Mouse (Mus musculus) hindbrain, embryonic 12.5 days (tissue): ENCODE measurements around the gene Map1lc3b. TPM values are rescaled to one million over a fixed set of nuclear protein-coding genes. Genes with fewer than 3 reads are reported as not detected.

Source experiments
- ATAC-seq: fragments of 200-750 bp; cut with Nextera tagmentation; 2 replicates; pipeline ENCODE4 v1.8.0; 2017; ENCODE audit warnings: moderate TSS enrichment; ENCODE audit not compliant: low FRiP score
- H3K27ac ChIP-seq: fragments of 300-500 bp; sonication (generic); 2 replicates; pipeline ENCODE4 v1.5.1; 2016; ENCODE audit warnings: mild to moderate bottlenecking
- H3K27me3 ChIP-seq: fragments of 300-500 bp; sonication (generic); 2 replicates; pipeline ENCODE4 v1.6.1; 2016; ENCODE audit warnings: mild to moderate bottlenecking
- H3K36me3 ChIP-seq: fragments of 300-500 bp; sonication (generic); 2 replicates; pipeline ENCODE4 v1.6.1; 2016; ENCODE audit warnings: mild to moderate bottlenecking
- H3K4me1 ChIP-seq: fragments of 300-500 bp; sonication (generic); 2 replicates; pipeline ENCODE4 v1.6.1; 2016
- H3K4me2 ChIP-seq: fragments of 300-500 bp; sonication (generic); replicated peaks from 2 replicates; pipeline ENCODE4 v1.6.1; 2016; ENCODE audit warnings: mild to moderate bottlenecking
- H3K4me3 ChIP-seq: fragments of 300-500 bp; sonication (generic); 2 replicates; pipeline ENCODE4 v1.5.1; 2016; ENCODE audit warnings: mild to moderate bottlenecking
- H3K9ac ChIP-seq: fragments of 300-500 bp; sonication (generic); 2 replicates; pipeline ENCODE4 v1.6.1; 2016; ENCODE audit warnings: mild to moderate bottlenecking, moderate library complexity
- H3K9me3 ChIP-seq: fragments of 300-500 bp; sonication (generic); replicated peaks from 2 replicates; pipeline ENCODE4 v1.6.1; 2016; ENCODE audit warnings: mild to moderate bottlenecking
- WGBS: fragments of 180-500 bp; shearing (Covaris S2); methylation state at CpG from one replicate; pipeline ENCODE4 v1.1.7; 2016; 5-methylcytosine and 5-hydroxymethylcytosine counted together
- polyA plus RNA-seq: library from polyadenylated mRNA; unstranded; fragments of >200 nt; fragmentation: Nextera tagmentation; extraction: Ambion mirVana; gene quantifications from 2 replicates; pipeline ENCODE4 v1.2.1, GENCODE M21; 2016

Gene Map1lc3b
- 292 and 300 TPM in 2 replicates for polyA plus RNA-seq

GRCm38 (mm10) chr8:121590203-121591177 is at the start of gene Map1lc3b:
Map1lc3b (plus strand) TSS chr8:121590361.
- H3K4me1 ChIP-seq: peaks cover 26% of the 10 kb centered on the region
- no peaks in the 10 kb centered on the region for H3K27me3 ChIP-seq
- peak within 1 kb of the TSS; percentile 88 for H3K9ac ChIP-seq
- H3K4me3 ChIP-seq: peak within 1 kb of the TSS; percentile 98
- WGBS: under 1% methylated on average over 81 of the region's 94 CpGs
- no peaks in the 10 kb centered on the region for H3K9me3 ChIP-seq
- peaks cover 22% of the 10 kb centered on the region for H3K36me3 ChIP-seq
- peak within 1 kb of the TSS; percentile 89 for H3K4me2 ChIP-seq
- H3K27ac ChIP-seq: peak within 1 kb of the TSS; percentile 77
- ATAC-seq: peak; percentile 84

GRCm38 (mm10) chr8:121541862-121542261 is 48.3 kb upstream of the Map1lc3b start:
- Histone ChIP-seq H3K9me3 (0 out of 2 replicates have a peak, but pooled peaks cover 5% of the 10 kb centered on the region), H3K4me1 (no peaks in the 10 kb centered on the region), H3K4me2 (no peak overlapping the region), H3K36me3 (no peaks in the 10 kb centered on the region), H3K9ac (no peak overlapping the region), H3K27ac (no peak overlapping the region), H3K27me3 (peaks cover 14% of the 10 kb centered on the region; the same call in 1 of the 2 replicates), H3K4me3 (no peak overlapping the region)
- ATAC-seq: no peak
- 79% methylated on average over 19 of the region's 19 CpGs for WGBS

GRCm38 (mm10) chr8:121542901-121543300 is 47.3 kb upstream of the Map1lc3b start:
- H3K27ac ChIP-seq: no peak overlapping the region
- H3K9me3 ChIP-seq: 0 out of 2 replicates have a peak, but pooled peaks cover 5% of the 10 kb centered on the region
- no peak overlapping the region for H3K4me3 ChIP-seq
- H3K4me2 ChIP-seq: no peak overlapping the region
- no peak for ATAC-seq
- peaks cover 14% of the 10 kb centered on the region; the same call in 1 of the 2 replicates for H3K27me3 ChIP-seq
- H3K9ac ChIP-seq: no peak overlapping the region
- no peaks in the 10 kb centered on the region for H3K4me1 ChIP-seq
- H3K36me3 ChIP-seq: no peaks in the 10 kb centered on the region
- WGBS: 62% methylated on average over 13 of the region's 13 CpGs

- peak within 1 kb of the TSS; percentile 32; the same call in 1 of the 2 replicates for H3K9ac ChIP-seq
- no peak within 1 kb of the TSS for H3K4me3 ChIP-seq
- H3K36me3 ChIP-seq: no peaks in the 10 kb centered on the region
- no peak within 1 kb of the TSS for H3K4me2 ChIP-seq
- peaks cover 10% of the 10 kb centered on the region; the same call in 1 of the 2 replicates for H3K27me3 ChIP-seq
- 87% methylated on average over 12 of the region's 12 CpGs for WGBS
- 0 out of 2 replicates have a peak, but pooled peaks cover 5% of the 10 kb centered on the region for H3K9me3 ChIP-seq
- no peak within 1 kb of the TSS for H3K27ac ChIP-seq
- no peaks in the 10 kb centered on the region for H3K4me1 ChIP-seq
- ATAC-seq: no peak
Measured at GRCm38 (mm10) chr8:121544276-121544785, 45.8 kb upstream of the Map1lc3b start, which contains the start of gene 1700018B08Rik. 1700018B08Rik (minus strand) TSS chr8:121544320.

GRCm38 (mm10) chr8:121544936-121545335 is 45.2 kb upstream of the Map1lc3b start:
- Histone ChIP-seq H3K4me3 (no peak overlapping the region), H3K4me2 (no peak overlapping the region), H3K36me3 (peaks cover 6% of the 10 kb centered on the region), H3K9ac (peak overlapping the region; percentile 32; the same call in 1 of the 2 replicates), H3K9me3 (0 out of 2 replicates have a peak, but pooled peaks cover 5% of the 10 kb centered on the region), H3K27ac (no peak overlapping the region), H3K4me1 (no peaks in the 10 kb centered on the region), H3K27me3 (0 out of 2 replicates have a peak, but pooled peaks cover 7% of the 10 kb centered on the region)
- WGBS: 86% methylated on average over 11 of the region's 11 CpGs
- ATAC-seq: no peak

GRCm38 (mm10) chr8:121547132-121547531 is 43.0 kb upstream of the Map1lc3b start:
- Histone ChIP-seq H3K27ac (no peak overlapping the region), H3K9me3 (no peaks in the 10 kb centered on the region), H3K4me2 (no peak overlapping the region), H3K9ac (no peak overlapping the region), H3K27me3 (0 out of 2 replicates have a peak, but pooled peaks cover 5% of the 10 kb centered on the region), H3K4me3 (no peak overlapping the region), H3K36me3 (peaks cover 27% of the 10 kb centered on the region), H3K4me1 (no peaks in the 10 kb centered on the region)
- ATAC-seq: no peak
- 8% methylated on average over 7 of the region's 7 CpGs for WGBS

- ATAC-seq: no peak
- Histone ChIP-seq H3K9me3 (no peaks in the 10 kb centered on the region), H3K27me3 (0 out of 2 replicates have a peak, but pooled peaks cover 3% of the 10 kb centered on the region), H3K4me1 (no peaks in the 10 kb centered on the region), H3K27ac (no peak overlapping the region), H3K4me3 (no peak overlapping the region), H3K9ac (no peak overlapping the region), H3K36me3 (peaks cover 54% of the 10 kb centered on the region), H3K4me2 (no peak overlapping the region)
- 89% methylated on average over 6 of the region's 6 CpGs for WGBS
Measured at GRCm38 (mm10) chr8:121550056-121550455, 40.1 kb upstream of the Map1lc3b start.

GRCm38 (mm10) chr8:121551065-121551985 is 38.8 kb upstream of the Map1lc3b start:
- 57% methylated on average over 24 of the region's 24 CpGs for WGBS
- ATAC-seq: no peak
- H3K36me3 ChIP-seq: peaks cover 59% of the 10 kb centered on the region

GRCm38 (mm10) chr8:121552506-121552905 is 37.7 kb upstream of the Map1lc3b start:
- no peaks in the 10 kb centered on the region for H3K9me3 ChIP-seq
- WGBS: 91% methylated on average over 9 of the region's 9 CpGs
- H3K4me2 ChIP-seq: no peak overlapping the region
- ATAC-seq: no peak
- no peaks in the 10 kb centered on the region for H3K4me1 ChIP-seq
- no peaks in the 10 kb centered on the region for H3K27me3 ChIP-seq
- no peak overlapping the region for H3K27ac ChIP-seq
- H3K36me3 ChIP-seq: peaks cover 59% of the 10 kb centered on the region
- H3K9ac ChIP-seq: no peak overlapping the region
- no peak overlapping the region for H3K4me3 ChIP-seq

More at GRCm38 (mm10) chr8:121551065-121551985, 38.8 kb upstream of the Map1lc3b start:
- Histone ChIP-seq H3K4me1 (no peaks in the 10 kb centered on the region), H3K4me2 (no peak overlapping the region), H3K9me3 (no peaks in the 10 kb centered on the region), H3K4me3 (no peak overlapping the region), H3K27ac (no peak overlapping the region), H3K9ac (no peak overlapping the region), H3K27me3 (no peaks in the 10 kb centered on the region)

GRCm38 (mm10) chr8:121553831-121554475 is 36.2 kb upstream of the Map1lc3b start:
- 94% methylated on average over 32 of the region's 32 CpGs for WGBS
- H3K9me3 ChIP-seq: no peaks in the 10 kb centered on the region
- no peak overlapping the region for H3K4me3 ChIP-seq
- no peak overlapping the region for H3K9ac ChIP-seq
- no peak for ATAC-seq
- H3K4me2 ChIP-seq: no peak overlapping the region
- H3K27me3 ChIP-seq: no peaks in the 10 kb centered on the region
- H3K4me1 ChIP-seq: no peaks in the 10 kb centered on the region
- no peak overlapping the region for H3K27ac ChIP-seq
- H3K36me3 ChIP-seq: peaks cover 74% of the 10 kb centered on the region

GRCm38 (mm10) chr8:121557746-121558145 is 32.4 kb upstream of the Map1lc3b start:
- no peaks in the 10 kb centered on the region for H3K27me3 ChIP-seq
- H3K4me3 ChIP-seq: no peak overlapping the region
- H3K9me3 ChIP-seq: no peaks in the 10 kb centered on the region
- H3K9ac ChIP-seq: no peak overlapping the region
- peaks cover 55% of the 10 kb centered on the region for H3K36me3 ChIP-seq
- 86% methylated on average over 11 of the region's 11 CpGs for WGBS
- no peak overlapping the region for H3K4me2 ChIP-seq
- H3K27ac ChIP-seq: no peak overlapping the region
- no peaks in the 10 kb centered on the region for H3K4me1 ChIP-seq
- no peak for ATAC-seq
